Mouse (Mus musculus): ENCODE data around the gene Ptpn13. TPM values are rescaled to one million over a fixed set of nuclear protein-coding genes. Genes with fewer than 3 reads are reported as not detected.

Ptpn13 gene
- total and polyA plus RNA-seq, 3 experiments, result 0.04 TPM; not detected in 2

DNA sequence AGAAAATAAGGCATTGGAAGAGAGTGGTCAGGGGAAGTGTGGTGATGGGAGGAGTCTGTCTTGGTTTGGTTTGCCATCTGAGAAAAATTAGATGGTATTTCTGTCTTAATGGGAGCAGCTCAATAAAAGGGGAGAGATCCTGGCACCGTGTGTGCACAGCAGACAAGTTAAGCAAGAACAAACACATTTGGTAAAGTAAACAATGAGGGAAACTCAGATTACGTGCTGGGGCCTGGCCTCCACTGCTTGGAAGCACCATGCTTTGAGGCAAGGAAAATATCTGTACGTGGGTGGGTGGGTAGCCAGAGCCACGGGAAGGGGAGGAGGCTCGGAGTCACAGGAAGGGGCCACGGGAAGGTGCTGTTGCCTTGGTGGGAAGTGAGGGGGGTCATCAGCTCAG is 74.3 kb downstream of the Ptpn13 start:
- no peaks in the 10 kb centered on the region for H3K79me2 ChIP-seq (replicated peaks; ENCODE audit: control insufficient read depth, extremely low read depth, insufficient read depth, poor library complexity, severe bottlenecking)
- H3K9ac ChIP-seq (ENCODE audit: insufficient read depth, low read depth), result no peak overlapping the region
- no peaks in the 10 kb centered on the region for H3K27me3 ChIP-seq (replicated peaks)
- H3K27ac ChIP-seq (ENCODE audit: insufficient read depth, low read depth), result no peak overlapping the region
- no peaks in the 10 kb centered on the region for H3K4me1 ChIP-seq (ENCODE audit: control insufficient read depth in 1 of 2, insufficient read depth in 2 of 2)
- DNase-seq (ENCODE audit: extremely low read depth), result no peak
- dilution Hi-C loops (cut with MboI; ENCODE audit: extremely low pct_ligation_motif_present, extremely low pct_unique_long_range_greater_than_20kb, low sequenced_read_pairs), result no loop called here
- H3K4me3 ChIP-seq (replicated peaks in 1 of 3; ENCODE audit: low read depth in 2 of 3, low read length in 2 of 3, poor library complexity in 1 of 3), result no peak overlapping the region
- no peaks in the 10 kb centered on the region for H3K36me3 ChIP-seq (replicated peaks in 1 of 2; ENCODE audit: control insufficient read depth in 1 of 2, insufficient read depth in 1 of 2, low read length in 1 of 2)
- H3K9me3 ChIP-seq (replicated peaks; ENCODE audit: low read length), result no peaks in the 10 kb centered on the region
- in situ Hi-C loops (cut with MboI; ENCODE audit: low pct_ligation_motif_present, low pct_unique_long_range_greater_than_20kb, low sequenced_read_pairs), result no loop called here
- TF ChIP-seq MXI1 (IDR thresholded peaks at IDR 0.05; ENCODE audit: low read depth, low read length) (no peak), USF1 (IDR thresholded peaks at IDR 0.05; ENCODE audit: low read depth, low read length) (no peak), MYC (IDR thresholded peaks at IDR 0.05; ENCODE audit: low read depth, low read length) (no peak), NELFE (IDR thresholded peaks at IDR 0.05; ENCODE audit: low read depth, low read length) (no peak), ZKSCAN1 (IDR thresholded peaks at IDR 0.05; ENCODE audit: borderline replicate concordance, low read depth, low read length) (no peak), ELF1 (IDR thresholded peaks at IDR 0.05; ENCODE audit: low read depth, low read length) (no peak), ZNF384 (IDR thresholded peaks at IDR 0.05; ENCODE audit: low read depth, low read length) (no peak), BHLHE40 (IDR thresholded peaks at IDR 0.05; ENCODE audit: low read depth, low read length) (no peak), ETS1 (conservative IDR thresholded peaks at IDR 0.05; ENCODE audit: low read depth, low read length) (no peak), PAX5 (IDR thresholded peaks at IDR 0.05; ENCODE audit: low read length) (no peak), JUND (conservative IDR thresholded peaks at IDR 0.05; ENCODE audit: low read depth, low read length) (no peak), MEF2A (IDR thresholded peaks at IDR 0.05; ENCODE audit: borderline replicate concordance, low read depth, low read length) (no peak), MAFK (IDR thresholded peaks at IDR 0.05; ENCODE audit: insufficient replicate concordance, low read length) (no peak), TBP (conservative IDR thresholded peaks at IDR 0.05; ENCODE audit: low read depth, low read length) (no peak), CHD2 (IDR thresholded peaks at IDR 0.05; ENCODE audit: low read length) (no peak), MAZ (IDR thresholded peaks at IDR 0.05; ENCODE audit: low read depth, low read length) (no peak), ZC3H11A (IDR thresholded peaks at IDR 0.05; ENCODE audit: low read depth, low read length) (no peak), CTCF (conservative IDR thresholded peaks at IDR 0.05 in 1 of 2, IDR thresholded peaks at IDR 0.05 in 1 of 2; ENCODE audit: low read depth in 2 of 2, low read length in 2 of 2) (no peak), IRF4 (IDR thresholded peaks at IDR 0.05; ENCODE audit: low read depth, low read length) (no peak), SMC3 (IDR thresholded peaks at IDR 0.05; ENCODE audit: low read depth, low read length) (no peak)
- H3K4me2 ChIP-seq (ENCODE audit: insufficient read depth, low read depth, poor library complexity, severe bottlenecking), result no peak overlapping the region

DNA sequence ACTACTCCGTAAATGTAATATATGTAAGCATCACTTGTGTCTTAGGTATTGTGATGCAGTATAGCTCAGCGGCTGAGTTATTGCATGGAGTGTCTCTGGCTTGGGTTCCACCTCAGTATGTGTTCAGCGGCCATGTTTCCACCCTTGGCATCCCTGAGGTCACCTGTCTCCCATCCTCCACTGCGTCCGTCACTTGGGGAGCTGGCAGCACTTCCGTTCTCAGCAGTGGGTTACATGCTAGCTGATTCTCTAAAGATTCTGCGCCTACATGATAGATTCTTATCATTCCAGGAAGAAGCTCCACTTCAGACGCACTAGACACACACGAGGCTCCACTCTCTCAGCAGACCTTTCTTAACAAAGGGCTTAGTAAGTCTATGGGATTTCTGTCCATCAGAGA is 76.1 kb downstream of the Ptpn13 start:
- TF ChIP-seq POLR2AphosphoS2 (IDR thresholded peaks at IDR 0.05; ENCODE audit: low read depth, low read length) (no peak), SIN3A (IDR thresholded peaks at IDR 0.05; ENCODE audit: low read length) (no peak), MYC (IDR thresholded peaks at IDR 0.05; ENCODE audit: low read depth, low read length) (no peak), ZKSCAN1 (IDR thresholded peaks at IDR 0.05; ENCODE audit: borderline replicate concordance, low read depth, low read length) (no peak), CTCF (conservative IDR thresholded peaks at IDR 0.05 in 1 of 2, IDR thresholded peaks at IDR 0.05 in 1 of 2; ENCODE audit: low read depth in 2 of 2, low read length in 2 of 2) (no peak), USF1 (IDR thresholded peaks at IDR 0.05; ENCODE audit: low read depth, low read length) (no peak), TCF12 (IDR thresholded peaks at IDR 0.05; ENCODE audit: low read depth, low read length) (no peak)
- Histone ChIP-seq H3K4me2 (ENCODE audit: insufficient read depth, low read depth, poor library complexity, severe bottlenecking) (no peak overlapping the region), H3K9me3 (replicated peaks; ENCODE audit: low read length) (no peaks in the 10 kb centered on the region), H3K27ac (ENCODE audit: insufficient read depth, low read depth) (no peak overlapping the region), H3K9ac (ENCODE audit: insufficient read depth, low read depth) (no peak overlapping the region), H3K36me3 (replicated peaks in 1 of 2; ENCODE audit: control insufficient read depth in 1 of 2, insufficient read depth in 1 of 2, low read length in 1 of 2) (no peaks in the 10 kb centered on the region), H3K27me3 (replicated peaks) (no peaks in the 10 kb centered on the region), H3K4me3 (replicated peaks in 1 of 3; ENCODE audit: low read depth in 2 of 3, low read length in 2 of 3, poor library complexity in 1 of 3) (no peak overlapping the region), H3K79me2 (replicated peaks; ENCODE audit: control insufficient read depth, extremely low read depth, insufficient read depth, poor library complexity, severe bottlenecking) (no peaks in the 10 kb centered on the region), H3K4me1 (ENCODE audit: control insufficient read depth in 1 of 2, insufficient read depth in 2 of 2) (no peaks in the 10 kb centered on the region)
- DNase-seq (ENCODE audit: extremely low read depth), result no peak
- dilution Hi-C loops (cut with MboI; ENCODE audit: extremely low pct_ligation_motif_present, extremely low pct_unique_long_range_greater_than_20kb, low sequenced_read_pairs) (no loop called here), in situ Hi-C loops (cut with MboI; ENCODE audit: low pct_ligation_motif_present, low pct_unique_long_range_greater_than_20kb, low sequenced_read_pairs) (no loop called here)

Data from CH12.LX (cell line).